In the genomic region with DNA sequence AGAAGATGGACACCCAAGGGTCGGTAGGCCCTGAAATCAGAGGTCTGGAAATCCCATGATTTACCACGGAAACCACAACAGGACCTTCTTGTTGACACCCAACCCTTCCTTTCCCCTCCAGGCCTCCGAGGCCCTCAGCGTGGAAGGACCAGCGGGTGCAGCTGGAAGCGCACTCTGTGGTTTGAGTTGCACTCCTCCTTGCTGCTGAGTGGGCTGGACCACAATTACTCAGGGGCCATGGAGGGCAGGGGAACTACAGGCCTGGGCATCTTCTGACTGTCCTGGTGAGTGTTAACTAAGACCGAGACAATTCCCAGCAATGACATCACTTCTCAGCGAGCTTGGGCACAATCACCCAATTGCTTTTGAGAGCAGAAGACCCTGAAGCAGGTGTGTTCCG, we compare ENCODE assay signal across 23 mouse cellular contexts. TPM values are rescaled to one million over a fixed set of nuclear protein-coding genes. Genes with fewer than 3 reads are reported as not detected.
DNase-seq lines count a peak whose midpoint lies in the region; ATAC-seq and TF ChIP-seq lines count a peak whose summit lies in the region.
"Had no signal": no experiment of that assay in that cellular context is flagged by ENCODE, and none has a peak within 500 bp of the region (broad histone marks: within the 10 kb centered on the region; RNA-seq: fewer than 3 reads in every experiment).

No protein-coding gene starts in this region.

- peak; percentile 78 for ATAC-seq in megakaryocyte, adult 5-6 weeks (ENCODE audit: poor library complexity, severe bottlenecking)
- ATAC-seq: forebrain, embryonic 14.5 days; intestine, embryonic 16.5 days; liver, postnatal 0 days; midbrain, embryonic 16.5 days; Patski had no signal

- intact Hi-C loops in heart, postnatal 36 days (cut with DNase I) = no loop called here
- intact Hi-C loops in left cerebral cortex, postnatal 10 days (cut with DNase I) = no loop called here

- H3K27ac ChIP-seq in bone marrow, adult 2 months (ENCODE audit: control insufficient read depth, insufficient read depth, low read depth, low read length, poor library complexity) = no peak overlapping the region
- H3K27ac ChIP-seq: hindbrain, embryonic 14.5 days; kidney, embryonic 15.5 days; limb, embryonic 15.5 days had no signal

- TF ChIP-seq POLR2A in bone marrow, adult 2 months (IDR thresholded peaks at IDR 0.05; ENCODE audit: borderline replicate concordance, control insufficient read depth, low read depth, low read length) = no peak

- H3K4me1 ChIP-seq in bone marrow, adult 2 months (ENCODE audit: control insufficient read depth, insufficient read depth, low read length) = peaks cover 6% of the 10 kb centered on the region; the same call in 1 of the 2 replicates
- H3K4me1 ChIP-seq: kidney, embryonic 15.5 days; limb, embryonic 15.5 days had no signal

- peak; percentile 90 for DNase-seq in heart, adult 11 months
- DNase-seq in heart, postnatal 36 days = no peak
- peak; percentile 15 for DNase-seq in 3T3-L1 (ENCODE audit: low read depth, low spot score)
- DNase-seq in left cerebral cortex, postnatal 10 days (ENCODE audit: extremely low spot score in 1 of 2, low spot score in 2 of 2) = no peak
- DNase-seq in ovary, postnatal 36 days (ENCODE audit: low spot score) = no peak
- no peak for DNase-seq in layer of hippocampus, adult 9-10 months (ENCODE audit: low spot score)
- DNase-seq: adrenal gland, postnatal 14 days; cerebellum, adult 18-20 months; cerebellum, postnatal 36 days; gastrocnemius, postnatal 25 days; heart, postnatal 10 days; liver, postnatal 0 days; lung, postnatal 14 days; thymus, adult 18-20 months had no signal

- 25% methylated on average over 9 of the region's 9 CpGs for WGBS in bone marrow, adult 2 months

- TF ChIP-seq CTCF in bone marrow, adult 2 months (IDR thresholded peaks at IDR 0.05; ENCODE audit: control insufficient read depth, insufficient read depth, low read length) = 0 out of 2 replicates have a peak, but pooled peaks have one; percentile 4

- no peak overlapping the region for H3K4me3 ChIP-seq in bone marrow, adult 2 months (replicated peaks; ENCODE audit: control insufficient read depth, low read depth, low read length)
- H3K4me3 ChIP-seq: kidney, embryonic 15.5 days; limb, embryonic 15.5 days had no signal

RNA-seq across cellular contexts. Expression of a gene that starts 36.8 kb away (rescaled TPM):
- total RNA-seq in heart, postnatal 36 days (2021) = 1 to 10 TPM; 2.3 to 3.3 TPM
- 3.6 and 8.7 TPM in 2 replicates for polyA plus RNA-seq in bone marrow, adult 2 months (2011; ENCODE audit: insufficient read depth, insufficient read length, low replicate concordance, missing spikeins)
- 80.4 and 83.9 TPM in 2 replicates for total RNA-seq in megakaryocyte, adult 5-6 weeks (2015)
- total RNA-seq in megakaryocyte, adult 5-6 weeks (2017) = 60.7 and 62.1 TPM in 2 replicates
- 1 to 10 TPM; 4.8 to 5.2 TPM for total RNA-seq in left cerebral cortex, postnatal 10 days (2021)

RNA-seq across cellular contexts. Expression of a gene that starts 56.4 kb away (rescaled TPM):
- total RNA-seq in heart, postnatal 36 days (2021) = 10 to 100 TPM; 32.1 to 41.9 TPM
- polyA plus RNA-seq in bone marrow, adult 2 months (2011; ENCODE audit: insufficient read depth, insufficient read length, low replicate concordance, missing spikeins) = 8.0 and 23.6 TPM in 2 replicates
- 33.5 and 43.2 TPM in 2 replicates for total RNA-seq in megakaryocyte, adult 5-6 weeks (2015)
- total RNA-seq in megakaryocyte, adult 5-6 weeks (2017) = 17.9 and 26.0 TPM in 2 replicates
- total RNA-seq in left cerebral cortex, postnatal 10 days (2021) = 10 to 100 TPM; 42.8 to 45.5 TPM

Comparison
In these comparisons a context has a peak if more than half of its experiments do, and no peak if none do; other contexts are left out.
1. DNase-seq: peak in heart, adult 11 months (single experiment) and 3T3-L1 (single experiment); none in heart, postnatal 36 days (0 of 2), left cerebral cortex, postnatal 10 days (0 of 2), ovary, postnatal 36 days (single experiment) and layer of hippocampus, adult 9-10 months (single experiment).
2. RNA of a gene that starts 36.8 kb away (total RNA-seq): 60.7 to 83.9 TPM in megakaryocyte, adult 5-6 weeks; 4.8 to 5.2 TPM in left cerebral cortex, postnatal 10 days and 2.3 to 3.3 TPM in heart, postnatal 36 days; every median in the first group is over 10 times any median in the second.